Mouse (Mus musculus) ES-E14 (cell line): ENCODE data around the gene Tas2r143.

Experiments
- HCFC1 ChIP-seq: IDR thresholded peaks from 2 replicates; pipeline ENCODE4 v1.6.1; 2012; ENCODE audit warnings: low read length, inconsistent platforms, borderline replicate concordance; ENCODE audit not compliant: insufficient read depth
- ZNF384 ChIP-seq: IDR thresholded peaks from 2 replicates; pipeline ENCODE4 v1.6.1; 2012; ENCODE audit warnings: low read depth, low read length, inconsistent platforms

GRCm38 (mm10) chr6:42361041-42361895 lies 38.8 kb upstream of the Tas2r143 start:
- no peak for TF ChIP-seq ZNF384
- no peak for TF ChIP-seq HCFC1
